In the genomic region with DNA sequence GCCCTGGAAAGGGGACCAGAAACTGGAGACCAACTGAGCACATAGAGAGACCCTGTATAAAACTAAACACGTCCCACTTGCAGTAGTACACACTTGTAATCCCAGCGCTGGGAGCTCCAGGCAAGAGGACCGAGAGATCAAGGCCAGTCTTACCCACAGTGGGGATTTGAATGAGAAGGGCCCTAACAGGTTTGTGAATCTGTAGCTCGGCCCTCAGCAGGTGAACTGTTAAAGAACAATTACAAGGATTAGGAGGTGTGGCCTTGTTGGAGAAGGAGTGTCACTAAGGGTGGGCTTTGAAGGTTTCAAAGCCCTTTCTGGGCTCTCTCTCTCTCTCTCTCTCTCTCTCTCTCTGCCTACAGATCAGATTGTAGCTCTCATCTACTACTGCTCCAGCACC, we compare ENCODE assay signal across 25 mouse cellular contexts.
"Had no signal": no experiment of that assay in that cellular context is flagged by ENCODE, and none has a peak within 500 bp of the region (broad histone marks: within the 10 kb centered on the region; RNA-seq: fewer than 3 reads in every experiment).

No protein-coding gene starts in this region.

- H3K27ac ChIP-seq: heart, embryonic 10.5 days; hindbrain, embryonic 10.5 days; hindbrain, embryonic 12.5 days; hindbrain, embryonic 14.5 days; intestine, embryonic 15.5 days; limb, embryonic 13.5 days; limb, embryonic 15.5 days; liver, embryonic 13.5 days; liver, embryonic 15.5 days had no signal

- H3K4me2 ChIP-seq: heart, embryonic 12.5 days; hindbrain, embryonic 12.5 days; hindbrain, embryonic 14.5 days; intestine, embryonic 15.5 days; limb, embryonic 13.5 days; limb, embryonic 15.5 days; liver, embryonic 13.5 days; liver, embryonic 15.5 days had no signal

- H3K27me3 ChIP-seq: hindbrain, embryonic 12.5 days; intestine, embryonic 15.5 days; limb, embryonic 13.5 days; limb, embryonic 15.5 days; liver, embryonic 13.5 days; liver, embryonic 15.5 days had no signal

- DNase-seq: gastrocnemius, postnatal 14 days; gastrocnemius, postnatal 36 days; heart, adult 18-20 months; heart, postnatal 10 days; heart, postnatal 4 days; kidney, adult 18-20 months; kidney, adult 9 months; kidney, postnatal 10 days; kidney, postnatal 36 days; layer of hippocampus, adult 9-11 months; layer of hippocampus, postnatal 36 days; left cerebral cortex, postnatal 4 days; liver, embryonic 13.5 days had no signal

- H3K36me3 ChIP-seq: heart, embryonic 10.5 days; heart, embryonic 12.5 days; hindbrain, embryonic 10.5 days; hindbrain, embryonic 12.5 days; intestine, embryonic 15.5 days; limb, embryonic 13.5 days; limb, embryonic 15.5 days; liver, embryonic 13.5 days; liver, embryonic 15.5 days had no signal

- H3K4me1 ChIP-seq: heart, embryonic 12.5 days; limb, embryonic 13.5 days had no signal

- H3K9ac ChIP-seq: heart, embryonic 12.5 days; hindbrain, embryonic 12.5 days; hindbrain, embryonic 14.5 days; intestine, embryonic 15.5 days; limb, embryonic 13.5 days; limb, embryonic 15.5 days; liver, embryonic 13.5 days; liver, embryonic 15.5 days had no signal

- H3K4me3 ChIP-seq: heart, embryonic 10.5 days; heart, embryonic 12.5 days; hindbrain, embryonic 10.5 days; hindbrain, embryonic 12.5 days; intestine, embryonic 15.5 days; limb, embryonic 13.5 days; limb, embryonic 15.5 days; liver, embryonic 13.5 days; liver, embryonic 15.5 days had no signal

- H3K9me3 ChIP-seq: heart, embryonic 10.5 days; heart, embryonic 12.5 days; hindbrain, embryonic 10.5 days; hindbrain, embryonic 12.5 days; intestine, embryonic 15.5 days; limb, embryonic 13.5 days; limb, embryonic 15.5 days; liver, embryonic 13.5 days; liver, embryonic 15.5 days had no signal

- ATAC-seq: hindbrain, embryonic 16.5 days; inflammation-experienced regulatory T-cells, adult 6 months; intestine, embryonic 15.5 days; intestine, postnatal 0 days had no signal
